Mouse (Mus musculus): ENCODE data around the gene Camk2d. TPM values are rescaled to one million over a fixed set of nuclear protein-coding genes. Genes with fewer than 3 reads are reported as not detected.

The Camk2d gene
- polyA plus RNA-seq, 1 experiment from 2014 or later = 7.4 TPM

DNA sequence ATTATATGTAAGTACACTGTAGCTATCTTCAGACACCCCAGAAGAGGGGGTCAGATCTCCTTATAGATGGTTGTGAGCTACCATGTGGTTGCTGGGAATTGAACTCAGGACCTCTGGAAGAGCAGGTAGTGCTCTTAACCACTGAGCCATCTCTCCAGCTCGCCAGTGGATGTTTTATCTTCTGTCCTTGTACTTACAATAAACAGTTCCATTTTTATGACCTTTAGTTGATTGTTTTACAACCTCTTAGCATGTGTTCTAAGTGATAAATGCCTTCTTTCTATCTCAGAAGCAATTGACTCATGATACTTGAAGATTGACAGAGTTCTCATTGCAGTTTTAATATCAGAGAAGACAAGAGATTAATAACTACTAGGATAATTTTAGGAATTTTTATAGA, 282.1 kb downstream of the Camk2d start:
- WGBS (ENCODE audit: insufficient replicate concordance) = 49% methylated on average over 1 of the region's 1 CpGs
- TF ChIP-seq EP300 (IDR thresholded peaks at IDR 0.05; ENCODE audit: low read depth) (no peak), CTCF (IDR thresholded peaks at IDR 0.05; ENCODE audit: low read depth) (no peak)
- Histone ChIP-seq H3K27ac (ENCODE audit: low read depth) (no peak overlapping the region), H3K36me3 (replicated peaks; ENCODE audit: insufficient read depth, low read length) (no peaks in the 10 kb centered on the region), H3K9ac (replicated peaks) (no peak overlapping the region), H3K4me2 (ENCODE audit: low read depth, low read length) (no peak overlapping the region), H3K9me3 (ENCODE audit: low read length) (no peaks in the 10 kb centered on the region), H3K4me3 (ENCODE audit: low read depth, low read length) (no peak overlapping the region), H3K27me3 (ENCODE audit: insufficient read depth, low read length) (no peaks in the 10 kb centered on the region), H3K4me1 (ENCODE audit: insufficient read depth) (no peaks in the 10 kb centered on the region)
- DNase-seq (no peak), ATAC-seq (no peak)

GRCm38 (mm10) chr3:126886090-126886489, 290.0 kb downstream of the Camk2d start:
- H3K27me3 ChIP-seq (ENCODE audit: insufficient read depth, low read length) = no peaks in the 10 kb centered on the region
- WGBS (ENCODE audit: insufficient replicate concordance) = 79% methylated on average over 4 of the region's 4 CpGs
- no peak for ATAC-seq
- H3K4me3 ChIP-seq (ENCODE audit: low read depth, low read length) = no peak overlapping the region
- no peak for TF ChIP-seq EP300 (IDR thresholded peaks at IDR 0.05; ENCODE audit: low read depth)
- no peak for TF ChIP-seq CTCF (IDR thresholded peaks at IDR 0.05; ENCODE audit: low read depth)
- H3K36me3 ChIP-seq (replicated peaks; ENCODE audit: insufficient read depth, low read length) = no peaks in the 10 kb centered on the region
- H3K4me2 ChIP-seq (ENCODE audit: low read depth, low read length) = no peak overlapping the region
- no peaks in the 10 kb centered on the region for H3K9me3 ChIP-seq (ENCODE audit: low read length)
- no peak overlapping the region for H3K9ac ChIP-seq (replicated peaks)
- H3K4me1 ChIP-seq (ENCODE audit: insufficient read depth) = no peaks in the 10 kb centered on the region
- no peak for DNase-seq
- H3K27ac ChIP-seq (ENCODE audit: low read depth) = no peak overlapping the region

DNA sequence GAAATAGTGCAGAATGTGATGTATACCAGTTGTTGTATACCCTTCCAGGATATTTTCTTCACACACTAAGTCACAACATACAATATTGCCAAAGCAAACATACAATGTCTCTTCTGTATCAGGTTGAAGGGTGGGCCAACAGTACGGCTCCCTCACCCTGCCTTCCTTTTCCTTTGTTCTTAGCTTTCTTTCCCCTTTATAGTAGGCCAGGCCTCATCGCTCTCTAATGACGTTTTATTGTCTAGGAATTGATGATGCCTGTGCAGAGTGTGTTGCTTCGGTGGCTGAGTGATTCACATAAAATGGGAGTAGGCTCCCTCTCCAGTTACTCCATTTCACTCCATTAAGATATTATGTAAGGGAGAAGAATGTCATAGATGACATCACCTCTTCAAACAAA, 290.5 kb downstream of the Camk2d start:
- no peak for ATAC-seq
- DNase-seq = no peak
- H3K27me3 ChIP-seq (ENCODE audit: insufficient read depth, low read length) = no peaks in the 10 kb centered on the region
- H3K4me3 ChIP-seq (ENCODE audit: low read depth, low read length) = no peak overlapping the region
- H3K4me2 ChIP-seq (ENCODE audit: low read depth, low read length) = no peak overlapping the region
- no peak for TF ChIP-seq EP300 (IDR thresholded peaks at IDR 0.05; ENCODE audit: low read depth)
- no peak for TF ChIP-seq CTCF (IDR thresholded peaks at IDR 0.05; ENCODE audit: low read depth)
- no peaks in the 10 kb centered on the region for H3K36me3 ChIP-seq (replicated peaks; ENCODE audit: insufficient read depth, low read length)
- 74% methylated on average over 4 of the region's 4 CpGs for WGBS (ENCODE audit: insufficient replicate concordance)
- no peak overlapping the region for H3K27ac ChIP-seq (ENCODE audit: low read depth)
- H3K4me1 ChIP-seq (ENCODE audit: insufficient read depth) = no peaks in the 10 kb centered on the region
- H3K9me3 ChIP-seq (ENCODE audit: low read length) = no peaks in the 10 kb centered on the region
- no peak overlapping the region for H3K9ac ChIP-seq (replicated peaks)

Other genes with a start within 250 kb of the Camk2d start
- gene Arsj, start 232.6 kb upstream of the Camk2d start, polyA plus RNA-seq (2015; fragmentation: Nextera tagmentation; extraction: Ambion mirVana) = not detected in 2 replicates

All from liver, postnatal 0 days (tissue).